Mouse (Mus musculus): Measurements from ENCODE around the gene Rapsn.
"Not testable (repeated sequence)": the region's sequence is repeated elsewhere in the genome, so short reads cannot be mapped to it uniquely, and the experiment has no call there.

GRCm38 (mm10) chr2:91022266-91022665, 13.2 kb upstream of the Rapsn start:
- TF ChIP-seq CTCF (IDR thresholded peaks at IDR 0.05; ENCODE audit: control insufficient read depth, insufficient read depth, low read length); POLR2A (IDR thresholded peaks at IDR 0.05; ENCODE audit: borderline replicate concordance, control insufficient read depth, low read depth, low read length): not testable (repeated sequence)

Measured in bone marrow, adult 2 months (tissue).